Mouse (Mus musculus) NIH3T3 (cell line): ENCODE data around the gene Serinc2.

Experiments used
- DNase-seq: peaks from one replicate; pipeline ENCODE4 v3.0.0-alpha.2; 2012; ENCODE audit warnings: low read depth

The Serinc2 gene

GRCm38 (mm10) chr4:130297123-130297529 lies 18.1 kb upstream of the Serinc2 start:
- DNase-seq: peak; percentile 75

DNA sequence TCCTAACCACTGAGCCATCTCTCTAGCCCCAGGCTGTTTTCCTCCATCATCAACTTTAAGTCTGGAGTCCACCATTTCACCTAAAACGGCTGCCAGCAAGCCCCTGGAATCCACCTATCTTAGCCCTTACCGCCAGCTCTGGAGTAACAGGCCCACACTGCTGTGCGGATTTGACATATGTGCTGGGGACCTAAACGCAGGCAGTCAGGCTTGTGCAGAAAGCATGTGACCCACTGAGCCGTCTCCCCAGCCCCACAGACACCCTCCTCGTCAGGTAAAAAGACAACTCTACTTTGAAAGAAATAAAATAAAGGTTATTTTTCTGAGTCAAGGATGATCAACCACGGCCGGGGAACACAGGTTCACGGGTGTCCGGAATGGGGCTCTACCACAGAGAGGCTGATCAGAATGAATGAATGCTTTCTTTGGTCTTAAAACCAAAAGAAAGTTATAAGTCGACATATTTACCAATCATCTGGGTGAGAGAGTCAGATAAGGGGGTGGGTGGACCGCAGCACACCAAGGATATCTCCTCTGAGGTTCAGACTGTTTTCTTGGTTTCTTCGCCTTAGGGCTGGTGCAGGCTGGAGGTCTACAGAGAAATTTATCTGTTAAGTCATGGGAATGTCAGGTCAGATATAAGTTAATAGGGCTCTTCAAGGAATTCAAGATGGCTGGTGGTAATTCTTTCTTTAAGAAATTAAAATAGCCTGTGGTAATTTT lies 17.4 kb upstream of the Serinc2 start:
- no peak for DNase-seq

- DNase-seq: no peak
Observed at GRCm38 (mm10) chr4:130295047-130295745, 16.2 kb upstream of the Serinc2 start.

GRCm38 (mm10) chr4:130294513-130294912 lies 15.5 kb upstream of the Serinc2 start:
- DNase-seq: no peak

DNA sequence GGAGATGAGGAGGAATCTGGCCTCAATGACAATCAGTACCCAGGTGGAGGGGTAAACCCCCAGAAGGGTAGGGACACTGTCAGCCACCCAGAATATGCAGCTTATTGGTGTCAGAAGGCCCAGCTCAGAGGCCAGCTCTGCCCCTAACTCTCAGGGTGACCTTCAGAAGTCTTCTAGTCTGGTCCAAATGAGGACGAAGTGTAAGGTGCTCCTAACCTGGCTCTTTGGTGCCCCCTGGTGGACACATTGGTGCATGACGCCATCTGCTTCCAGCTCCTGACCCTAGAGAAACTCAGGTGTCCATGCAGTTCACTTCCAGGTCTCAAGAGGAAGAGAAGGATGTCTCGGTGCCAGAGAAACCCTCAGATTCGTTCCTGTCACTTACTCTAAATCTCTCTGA lies 13.3 kb upstream of the Serinc2 start:
- DNase-seq: peak; percentile 91

DNA sequence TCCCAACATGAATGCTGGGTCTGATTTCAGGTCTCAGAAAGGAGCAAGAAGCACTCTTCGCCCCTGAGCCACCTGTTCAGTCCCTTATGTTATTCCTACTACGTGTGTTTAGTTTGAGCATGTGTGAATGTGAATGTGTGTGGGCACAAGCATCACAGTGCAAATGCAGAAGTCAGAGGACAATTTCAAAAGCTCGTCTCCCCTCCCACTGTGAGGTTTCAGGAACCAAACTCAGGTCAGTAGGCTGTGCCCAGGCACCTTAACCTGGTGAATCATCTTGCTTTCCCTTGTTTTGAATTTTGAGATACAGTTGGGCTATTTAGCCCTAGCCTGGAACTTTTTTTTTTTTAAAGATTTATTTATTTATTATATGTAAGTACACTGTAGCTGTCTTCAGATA lies 10.8 kb upstream of the Serinc2 start:
- DNase-seq: no peak

DNA sequence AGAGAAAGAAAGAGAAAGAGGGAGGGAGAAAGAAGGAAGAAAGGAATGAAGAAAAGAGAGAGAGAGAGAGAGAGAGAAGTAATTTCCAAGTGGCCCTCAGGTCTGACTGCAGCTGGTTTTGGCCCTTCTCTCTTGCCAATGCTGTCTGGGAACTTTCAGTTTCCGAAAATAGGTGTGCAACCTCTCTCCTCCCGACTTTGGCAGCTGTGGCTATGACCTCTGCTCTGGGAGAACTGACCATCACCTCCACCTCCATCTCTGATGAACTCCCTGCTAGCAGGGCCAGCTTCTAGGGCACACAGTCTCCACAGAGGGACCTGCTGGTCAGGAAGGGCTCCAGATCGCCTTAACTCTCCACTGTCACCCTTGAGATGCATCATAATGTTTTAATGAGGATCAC lies 7.5 kb upstream of the Serinc2 start:
- no peak for DNase-seq

DNA sequence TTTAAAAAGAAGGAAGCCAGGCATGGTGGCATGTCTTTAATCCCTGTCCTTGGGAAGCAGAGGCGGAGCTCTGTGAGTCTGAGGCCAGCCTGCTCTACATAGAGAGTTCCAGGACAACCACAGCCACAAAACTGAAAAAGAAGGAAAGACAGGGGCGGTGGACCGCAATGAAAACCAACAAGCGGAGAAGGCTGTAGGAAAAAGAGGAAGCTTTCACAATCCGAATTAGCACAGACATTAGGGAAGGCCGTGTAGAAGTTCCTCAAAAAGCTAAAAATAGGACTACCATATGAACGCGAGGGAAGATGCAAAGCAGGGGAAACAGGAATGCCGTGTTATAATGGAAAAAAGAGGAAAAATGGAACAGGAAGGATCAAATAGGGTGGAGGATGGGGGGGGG lies 4.8 kb upstream of the Serinc2 start:
- no peak for DNase-seq

GRCm38 (mm10) chr4:130282856-130283255 lies 3.9 kb upstream of the Serinc2 start:
- no peak for DNase-seq

DNA sequence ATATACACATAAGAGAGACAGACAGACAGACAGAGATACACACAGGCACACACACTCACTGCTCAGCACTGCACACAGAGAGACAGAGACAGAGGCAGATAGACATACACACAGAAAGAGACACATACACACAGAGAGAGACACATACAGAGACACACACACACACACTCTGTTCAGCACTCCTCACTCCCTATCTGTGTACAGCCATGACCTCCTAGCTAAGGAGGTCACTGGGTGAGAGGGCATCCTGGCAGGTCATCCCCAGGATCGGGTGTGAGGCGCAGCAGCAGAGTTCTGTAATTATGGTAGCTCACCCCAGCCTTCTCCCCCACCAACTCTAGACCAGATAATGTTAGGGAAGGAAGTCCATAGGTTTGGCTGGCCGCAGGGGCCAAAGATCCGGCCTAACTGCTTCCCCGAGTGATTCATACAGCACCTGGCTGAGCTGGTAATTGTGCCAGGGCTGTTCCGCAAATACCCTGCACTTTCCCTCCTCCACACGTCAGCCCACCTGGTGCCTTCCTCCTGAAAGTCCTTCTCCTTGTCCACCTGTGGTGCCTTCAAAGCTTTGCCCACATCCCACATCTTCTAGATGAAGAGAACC lies 2.3 kb downstream of the Serinc2 start:
- DNase-seq: no peak

- no peak for DNase-seq
Observed at GRCm38 (mm10) chr4:130275823-130276105, 3.2 kb downstream of the Serinc2 start.

GRCm38 (mm10) chr4:130275016-130275822 lies 3.8 kb downstream of the Serinc2 start:
- DNase-seq: no peak

DNA sequence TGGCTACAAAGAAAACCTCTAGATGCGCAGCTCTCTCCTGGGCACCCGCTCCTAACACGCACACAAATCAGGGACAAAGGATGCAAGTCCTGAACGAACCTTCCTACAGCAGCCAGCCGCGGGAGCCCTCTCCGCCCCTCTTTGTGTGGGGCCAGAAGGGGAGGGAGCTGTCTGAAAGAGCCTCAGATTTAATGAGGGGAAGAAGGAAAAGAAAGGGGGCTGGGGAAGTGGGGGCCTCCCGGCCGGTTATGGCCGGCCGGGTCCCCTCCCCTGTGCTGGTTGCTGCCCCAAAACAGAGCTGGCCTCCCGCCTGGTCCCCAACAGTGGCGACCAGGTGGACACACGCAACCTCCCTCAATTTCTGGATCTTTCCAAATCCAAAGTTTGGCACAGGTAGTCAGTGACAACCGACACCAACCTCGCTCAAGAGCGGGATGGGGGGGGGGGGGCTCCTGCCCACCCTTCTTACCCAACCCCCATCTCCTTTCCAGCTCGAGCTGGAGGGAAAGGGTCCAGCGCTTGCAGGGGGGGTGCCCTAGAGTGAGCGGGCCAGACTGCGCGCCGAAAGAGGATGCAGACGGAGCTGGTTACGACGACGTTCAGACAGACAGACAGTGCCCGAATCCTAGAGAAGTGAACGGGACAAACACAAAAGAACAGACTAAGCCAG lies 4.5 kb downstream of the Serinc2 start:
- no peak for DNase-seq

DNA sequence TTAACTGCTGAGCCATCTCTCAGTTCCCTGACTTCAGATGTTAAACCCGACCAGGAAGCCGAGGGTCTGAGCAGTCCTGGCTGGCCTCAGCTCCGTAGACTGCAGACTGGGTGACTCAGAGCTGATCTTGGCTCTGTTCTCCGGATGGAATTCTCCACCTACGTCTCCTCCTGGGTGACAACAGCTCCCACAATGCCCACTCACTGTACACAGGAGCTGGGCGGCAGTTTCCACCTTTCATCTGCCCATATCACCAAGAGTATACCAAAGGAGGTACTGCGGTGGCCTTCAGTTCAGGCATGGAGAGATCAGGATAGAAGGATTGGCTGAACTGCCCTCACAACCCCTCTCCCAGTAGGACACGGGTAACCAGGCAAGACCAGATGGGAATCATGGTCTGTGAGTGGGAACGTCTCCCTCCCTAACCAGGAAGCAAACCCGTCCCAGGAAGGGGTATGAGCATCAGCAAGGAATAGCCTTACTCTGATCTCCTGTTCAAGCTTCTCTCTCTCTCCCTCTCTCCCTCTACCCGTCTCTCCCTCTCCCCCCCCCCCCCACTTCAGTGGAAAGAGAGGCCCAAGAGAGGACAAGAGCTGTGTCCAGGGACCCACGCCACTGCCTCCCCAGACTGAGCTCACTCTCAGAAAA lies 5.2 kb downstream of the Serinc2 start:
- peak; percentile 78 for DNase-seq

GRCm38 (mm10) chr4:130270611-130271347 lies 8.2 kb downstream of the Serinc2 start:
- no peak for DNase-seq

GRCm38 (mm10) chr4:130270089-130270488 lies 8.9 kb downstream of the Serinc2 start:
- DNase-seq: no peak

- DNase-seq: no peak
Observed at GRCm38 (mm10) chr4:130268736-130269135, 10.3 kb downstream of the Serinc2 start.

DNA sequence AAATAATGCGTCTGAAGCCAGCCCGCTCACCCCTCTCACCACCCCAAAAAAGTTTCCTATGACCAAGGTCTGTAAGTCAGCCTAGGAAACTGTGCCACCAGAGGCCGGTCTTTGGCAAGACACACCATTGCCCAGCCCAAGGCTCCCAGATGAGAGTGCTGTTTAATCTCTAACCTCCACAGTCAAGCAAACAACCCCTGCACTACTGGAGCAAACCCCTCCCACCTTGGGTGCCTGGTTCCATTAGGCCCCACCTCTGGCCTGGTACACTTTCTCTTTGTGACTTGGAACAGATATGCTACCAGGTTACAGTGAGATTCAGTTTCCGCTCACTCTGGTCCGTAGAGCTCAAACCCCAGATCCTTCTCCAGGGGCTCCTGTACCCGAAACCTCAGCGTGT lies 11.9 kb downstream of the Serinc2 start:
- DNase-seq: no peak

DNA sequence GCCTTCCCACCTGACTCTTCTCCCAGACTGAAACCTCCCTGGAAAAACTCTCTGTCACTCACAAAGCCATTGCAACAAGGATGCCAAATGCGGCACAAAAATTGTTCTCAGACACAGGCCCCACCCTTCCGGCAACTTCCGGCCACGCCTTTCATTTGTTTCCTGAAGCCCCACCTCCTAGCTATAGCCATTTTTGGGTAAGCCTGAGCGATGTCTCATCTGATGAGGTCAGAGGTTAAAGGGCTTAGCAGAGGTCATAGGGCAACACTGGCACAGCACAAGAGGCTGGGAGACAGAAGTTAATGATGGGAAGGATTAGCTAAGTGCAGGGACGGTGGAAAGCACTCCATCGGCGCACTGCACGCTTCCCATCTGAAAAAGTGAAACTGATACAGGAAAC lies 12.4 kb downstream of the Serinc2 start:
- no peak for DNase-seq

DNA sequence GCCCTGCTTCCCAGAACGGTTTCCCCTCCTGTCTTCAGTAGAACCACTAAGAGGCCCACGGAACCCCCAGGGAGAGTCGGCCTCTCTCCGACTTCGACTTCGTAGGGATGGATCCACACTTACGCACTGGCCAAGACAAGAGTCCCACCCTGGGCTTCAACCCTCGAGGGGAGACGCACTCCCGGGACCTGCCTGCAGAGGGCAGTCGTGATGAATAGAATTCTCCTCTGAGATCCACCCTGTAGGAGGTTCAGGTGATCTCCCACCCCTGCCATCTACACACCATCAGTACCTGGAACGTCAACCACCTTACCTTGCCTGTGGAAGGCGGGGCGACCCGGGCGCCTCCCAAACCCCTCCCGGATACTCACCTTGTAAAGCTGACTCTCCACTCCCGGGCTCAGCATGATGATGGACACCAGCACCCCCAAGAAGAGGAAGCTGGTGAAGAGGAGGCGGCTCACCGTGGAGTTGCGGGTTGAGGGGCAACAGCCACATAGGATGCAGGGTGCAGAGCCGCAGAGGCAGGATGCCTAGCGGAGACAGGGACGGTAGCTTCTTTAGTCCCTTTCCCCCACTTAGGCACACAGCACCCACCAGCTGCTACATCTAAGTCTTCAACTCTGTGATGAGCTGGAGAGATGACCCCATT lies 14.2 kb downstream of the Serinc2 start:
- DNase-seq: peak; percentile 54
